ENCODE assay signal across 12 mouse cellular contexts in the genomic region with DNA sequence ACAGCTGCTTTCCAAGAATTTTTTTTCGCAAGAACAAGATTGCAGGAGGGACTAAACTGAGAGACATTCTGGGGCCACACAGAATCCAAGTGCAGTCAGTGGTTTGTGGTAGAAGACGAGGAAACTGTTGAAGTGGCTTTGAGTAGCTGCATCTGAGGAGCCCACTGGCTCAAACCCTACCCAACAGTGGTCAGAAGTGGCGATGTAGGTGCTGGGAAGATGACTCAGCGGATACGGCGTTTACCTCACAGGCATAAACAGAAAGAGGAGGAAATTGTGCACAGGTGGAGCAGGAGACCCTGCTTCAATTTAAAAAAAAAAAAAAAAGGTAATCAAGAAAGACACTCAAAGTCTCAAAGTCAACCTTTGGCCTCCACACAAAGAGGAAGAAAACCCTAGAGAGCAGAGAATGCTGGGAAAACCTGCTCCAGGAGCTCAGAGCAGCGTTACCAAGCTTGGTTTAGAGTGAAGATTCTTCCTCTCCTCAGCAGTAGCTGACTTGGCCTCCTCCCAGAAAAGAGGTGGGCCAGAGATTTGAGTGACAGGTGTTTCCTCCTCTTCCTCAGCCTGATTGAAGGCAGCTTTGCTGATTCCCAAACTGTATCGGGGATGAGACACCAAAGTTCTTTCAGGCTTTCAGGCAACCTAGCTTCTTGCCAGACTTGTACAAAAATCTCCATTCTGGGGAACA. TPM values are rescaled to one million over a fixed set of nuclear protein-coding genes. Genes with fewer than 3 reads are reported as not detected.
A peak's percentile ranks its signal among the peaks of the same experiment; 100 is the strongest.
DNase-seq lines count a peak whose midpoint lies in the region; ATAC-seq and TF ChIP-seq lines count a peak whose summit lies in the region.
"Had no signal": no experiment of that assay in that cellular context is flagged by ENCODE, and none has a peak within 500 bp of the region (broad histone marks: within the 10 kb centered on the region; RNA-seq: fewer than 3 reads in every experiment).

No protein-coding gene starts in this region.

- no peak for TF ChIP-seq POLR2A in kidney, adult 2 months (IDR thresholded peaks at IDR 0.05; ENCODE audit: low read depth, low read length)

- TF ChIP-seq EP300 in stomach, postnatal 0 days (optimal IDR thresholded peaks at IDR 0.05): no peak

- no peak for ATAC-seq in kidney, embryonic 14.5 days (ENCODE audit: low FRiP score, low TSS enrichment)
- ATAC-seq in inflammation-experienced regulatory T-cells, adult 6 months: peak; percentile 4
- ATAC-seq in megakaryocyte, adult 5-6 weeks (ENCODE audit: poor library complexity, severe bottlenecking): peak; percentile 20
- no peak for ATAC-seq in stomach, postnatal 0 days (ENCODE audit: low FRiP score, low TSS enrichment)
- no peak for ATAC-seq in hindbrain, embryonic 16.5 days
- ATAC-seq: forebrain, postnatal 0 days had no signal

- DNase-seq in kidney, adult 2 months: peak; percentile 48
- DNase-seq in ES-E14 (ENCODE audit: low read depth, low spot score): no peak
- DNase-seq in gastrocnemius, postnatal 10 days: no peak
- DNase-seq in stomach, postnatal 0 days (ENCODE audit: low spot score): no peak
- DNase-seq: forebrain, postnatal 0 days; left cerebral cortex, postnatal 4 days had no signal

- H3K4me3 ChIP-seq in kidney, adult 2 months (ENCODE audit: insufficient read depth, low read depth, low read length): no peak overlapping the region
- no peak overlapping the region for H3K4me3 ChIP-seq in kidney, embryonic 14.5 days (ENCODE audit: low read length)
- H3K4me3 ChIP-seq in ES-E14 (ENCODE audit: insufficient read depth in 1 of 2, low read depth in 1 of 2, low read length in 2 of 2, poor library complexity in 1 of 2, severe bottlenecking in 1 of 2): no peak overlapping the region
- no peak overlapping the region for H3K4me3 ChIP-seq in stomach, postnatal 0 days (ENCODE audit: low read depth, low read length)
- H3K4me3 ChIP-seq in hindbrain, embryonic 16.5 days (ENCODE audit: low read length): no peak overlapping the region
- H3K4me3 ChIP-seq: midbrain, embryonic 12.5 days; neural tube, embryonic 13.5 days had no signal

- H3K9me3 ChIP-seq in kidney, embryonic 14.5 days (ENCODE audit: control insufficient read depth, low read length): no peaks in the 10 kb centered on the region
- no peaks in the 10 kb centered on the region for H3K9me3 ChIP-seq in ES-E14 (ENCODE audit: control insufficient read depth, insufficient read depth, low read depth, low read length)
- H3K9me3 ChIP-seq in stomach, postnatal 0 days (ENCODE audit: control insufficient read depth, low read length): no peaks in the 10 kb centered on the region
- H3K9me3 ChIP-seq in hindbrain, embryonic 16.5 days (ENCODE audit: control insufficient read depth, low read length): no peaks in the 10 kb centered on the region
- H3K9me3 ChIP-seq: midbrain, embryonic 12.5 days; neural tube, embryonic 13.5 days had no signal

- H3K27ac ChIP-seq in kidney, adult 2 months (ENCODE audit: insufficient read depth, low read depth, low read length): no peak overlapping the region
- no peak overlapping the region for H3K27ac ChIP-seq in kidney, embryonic 14.5 days (ENCODE audit: low read depth, low read length)
- H3K27ac ChIP-seq in ES-E14 (ENCODE audit: insufficient read depth, low read depth, low read length, poor library complexity, severe bottlenecking): no peak overlapping the region
- H3K27ac ChIP-seq in stomach, postnatal 0 days (replicated peaks): no peak overlapping the region; the same call in 1 of the 2 replicates
- no peak overlapping the region for H3K27ac ChIP-seq in hindbrain, embryonic 16.5 days (ENCODE audit: low read depth, low read length)
- H3K27ac ChIP-seq: midbrain, embryonic 12.5 days; neural tube, embryonic 13.5 days had no signal

- TF ChIP-seq CTCF in kidney, adult 2 months (conservative IDR thresholded peaks at IDR 0.05; ENCODE audit: insufficient read depth, insufficient read length, low read depth, low read length): no peak
- TF ChIP-seq CTCF in stomach, postnatal 0 days (IDR thresholded peaks at IDR 0.05; ENCODE audit: low read depth): no peak

- 83% methylated on average over 8 of the region's 8 CpGs for WGBS in kidney, adult 2 months
- WGBS in kidney, embryonic 14.5 days: 90% methylated on average over 8 of the region's 8 CpGs
- 76% methylated on average over 8 of the region's 8 CpGs for WGBS in stomach, postnatal 0 days
- 86% methylated on average over 8 of the region's 8 CpGs for WGBS in hindbrain, embryonic 16.5 days

- no peak overlapping the region for H3K9ac ChIP-seq in kidney, embryonic 14.5 days (ENCODE audit: low read depth, low read length)
- H3K9ac ChIP-seq in ES-E14 (ENCODE audit: insufficient read depth, low read depth, low read length, poor library complexity, severe bottlenecking): peak overlapping the region; percentile 42; the same call in 1 of the 2 replicates
- H3K9ac ChIP-seq in stomach, postnatal 0 days (ENCODE audit: low read length): no peak overlapping the region
- H3K9ac ChIP-seq in hindbrain, embryonic 16.5 days (ENCODE audit: low read depth, low read length): no peak overlapping the region
- H3K9ac ChIP-seq: forebrain, postnatal 0 days; midbrain, embryonic 12.5 days; neural tube, embryonic 13.5 days had no signal

- H3K36me3 ChIP-seq in kidney, adult 2 months (ENCODE audit: control insufficient read depth, insufficient read depth, low read length): no peaks in the 10 kb centered on the region; the same call in 1 of the 2 replicates
- H3K36me3 ChIP-seq in kidney, embryonic 14.5 days (ENCODE audit: control insufficient read depth, insufficient read depth, low read length): no peaks in the 10 kb centered on the region
- H3K36me3 ChIP-seq in ES-E14 (ENCODE audit: control insufficient read depth, insufficient read depth, low read length, poor library complexity, severe bottlenecking): no peaks in the 10 kb centered on the region
- H3K36me3 ChIP-seq in stomach, postnatal 0 days (ENCODE audit: control insufficient read depth, insufficient read depth, low read length): peaks cover 5% of the 10 kb centered on the region; the same call in 1 of the 2 replicates
- H3K36me3 ChIP-seq in hindbrain, embryonic 16.5 days (ENCODE audit: control insufficient read depth, insufficient read depth, low read length): no peaks in the 10 kb centered on the region
- H3K36me3 ChIP-seq: midbrain, embryonic 12.5 days; neural tube, embryonic 13.5 days had no signal

- in situ Hi-C loops in ES-E14 (cut with MboI; ENCODE audit: low sequenced_read_pairs in 2 of 2, unreplicated experiment in 2 of 2): no loop called here

- peaks cover 14% of the 10 kb centered on the region; the same call in 1 of the 2 replicates for H3K4me1 ChIP-seq in kidney, adult 2 months (ENCODE audit: control insufficient read depth, insufficient read depth, low read length)
- peaks cover 11% of the 10 kb centered on the region for H3K4me1 ChIP-seq in kidney, embryonic 14.5 days (ENCODE audit: control insufficient read depth, insufficient read depth, low read length)
- peaks cover 9 to 22% of the 10 kb centered on the region in 2 experiments for H3K4me1 ChIP-seq in ES-E14 (ENCODE audit: control insufficient read depth in 2 of 2, insufficient read depth in 2 of 2, low read length in 2 of 2, poor library complexity in 1 of 2)
- H3K4me1 ChIP-seq in stomach, postnatal 0 days (replicated peaks; ENCODE audit: control insufficient read depth, insufficient read depth): peaks cover 2% of the 10 kb centered on the region
- peaks cover 21% of the 10 kb centered on the region for H3K4me1 ChIP-seq in hindbrain, embryonic 16.5 days (ENCODE audit: control insufficient read depth, insufficient read depth, low read depth, low read length)

- no peak overlapping the region for H3K4me2 ChIP-seq in kidney, embryonic 14.5 days (replicated peaks; ENCODE audit: low read depth, low read length)
- H3K4me2 ChIP-seq in stomach, postnatal 0 days (replicated peaks; ENCODE audit: low read depth): no peak overlapping the region
- no peak overlapping the region for H3K4me2 ChIP-seq in hindbrain, embryonic 16.5 days (ENCODE audit: low read length)
- H3K4me2 ChIP-seq: midbrain, embryonic 12.5 days; neural tube, embryonic 13.5 days had no signal

- H3K27me3 ChIP-seq in kidney, adult 2 months (replicated peaks; ENCODE audit: control insufficient read depth, insufficient read depth, low read length): no peaks in the 10 kb centered on the region
- H3K27me3 ChIP-seq in kidney, embryonic 14.5 days (ENCODE audit: control insufficient read depth, insufficient read depth, low read length): no peaks in the 10 kb centered on the region
- H3K27me3 ChIP-seq in stomach, postnatal 0 days (ENCODE audit: control insufficient read depth, insufficient read depth, low read length): no peaks in the 10 kb centered on the region
- no peaks in the 10 kb centered on the region for H3K27me3 ChIP-seq in hindbrain, embryonic 16.5 days (replicated peaks; ENCODE audit: control insufficient read depth, insufficient read depth, low read length)
- H3K27me3 ChIP-seq: midbrain, embryonic 12.5 days; neural tube, embryonic 13.5 days had no signal

TF ChIP-seq in ES-E14, 5 proteins besides CTCF, POLR2A, EP300 and RAD21:
- TF ChIP-seq CHD2 (IDR thresholded peaks at IDR 0.05; ENCODE audit: low read depth, low read length): no peak
- TF ChIP-seq MAFK (IDR thresholded peaks at IDR 0.05; ENCODE audit: insufficient read depth, low read depth, low read length): peak; percentile 41; the same call in 1 of the 2 replicates
- TF ChIP-seq ZC3H11A (IDR thresholded peaks at IDR 0.05; ENCODE audit: borderline replicate concordance, low read depth, low read length): no peak
- no peak for TF ChIP-seq HCFC1 (IDR thresholded peaks at IDR 0.05; ENCODE audit: borderline replicate concordance, insufficient read depth, low read length)
- no peak for TF ChIP-seq ZNF384 (IDR thresholded peaks at IDR 0.05; ENCODE audit: low read depth, low read length)

RNA-seq across cellular contexts. Expression of a gene that starts 4.5 kb away (rescaled TPM):
- polyA plus RNA-seq in kidney, adult 2 months (2012; rRNA removed): 47.1 and 56.4 TPM in 2 replicates
- polyA plus RNA-seq in kidney, embryonic 14.5 days (2014; fragmentation: Nextera tagmentation; extraction: Ambion mirVana): 36.4 and 42.5 TPM in 2 replicates
- total RNA-seq in ES-E14 (2012; rRNA removed): 11.9 TPM in 2 replicates
- polyA plus RNA-seq in inflammation-experienced regulatory T-cells, adult 6 months (2017; shearing (Covaris generic)): 100 to 1,000 TPM; 230 to 500 (median 245) TPM
- total RNA-seq in megakaryocyte, adult 5-6 weeks (2015): 272 and 276 TPM in 2 replicates
- 147 and 155 TPM in 2 replicates for total RNA-seq in megakaryocyte, adult 5-6 weeks (2017)
- 10 to 100 TPM; 35.2 to 36.7 TPM for total RNA-seq in gastrocnemius, postnatal 10 days (2021)
- 416 and 426 TPM in 2 replicates for polyA plus RNA-seq in stomach, postnatal 0 days (2015; fragmentation: Nextera tagmentation; extraction: Ambion mirVana)
- polyA plus RNA-seq in hindbrain, embryonic 16.5 days (2015; fragmentation: Nextera tagmentation; extraction: Ambion mirVana): 75.8 and 91.4 TPM in 2 replicates

Comparison
In these comparisons a context has a peak if more than half of its experiments do, and no peak if none do; other contexts are left out.
1. ATAC-seq: peak in inflammation-experienced regulatory T-cells, adult 6 months (single experiment) and megakaryocyte, adult 5-6 weeks (single experiment); none in kidney, embryonic 14.5 days (single experiment), stomach, postnatal 0 days (single experiment) and hindbrain, embryonic 16.5 days (single experiment).